Mouse (Mus musculus) frontal cortex, adult (tissue): ENCODE data around the gene Ust.
A peak's percentile ranks its signal among the peaks of the same experiment; 100 is the strongest.

ENCODE experiments used
- ATAC-seq: cut with Nextera tagmentation; 2 replicates; pipeline ENCODE4 v1.9.2; 2017; ENCODE audit warnings: mild to moderate bottlenecking, moderate library complexity, mixed read lengths; ENCODE audit not compliant: low TSS enrichment

Ust gene

GRCm38 (mm10) chr10:8224641-8225040, 294.0 kb downstream of the Ust start:
- no peak for ATAC-seq

GRCm38 (mm10) chr10:8224046-8224445, 294.6 kb downstream of the Ust start:
- ATAC-seq, result no peak

GRCm38 (mm10) chr10:8216946-8217345, 301.7 kb downstream of the Ust start:
- ATAC-seq, result no peak

GRCm38 (mm10) chr10:8215181-8215580, 303.4 kb downstream of the Ust start:
- ATAC-seq, result no peak

- ATAC-seq, result no peak
These were observed 304.7 kb downstream of the Ust start for GRCm38 (mm10) chr10:8213906-8214421.

GRCm38 (mm10) chr10:8213266-8213905, 305.2 kb downstream of the Ust start:
- no peak for ATAC-seq

GRCm38 (mm10) chr10:8212611-8213226, 305.9 kb downstream of the Ust start:
- ATAC-seq, result no peak

- no peak for ATAC-seq
These were observed 306.9 kb downstream of the Ust start for GRCm38 (mm10) chr10:8211694-8212093.

- ATAC-seq, result no peak
These were observed 308.3 kb downstream of the Ust start for GRCm38 (mm10) chr10:8210366-8210765.

GRCm38 (mm10) chr10:8207358-8207757, 311.3 kb downstream of the Ust start:
- no peak for ATAC-seq

GRCm38 (mm10) chr10:8203681-8204080, 314.9 kb downstream of the Ust start:
- no peak for ATAC-seq

- no peak for ATAC-seq
These were observed 318.8 kb downstream of the Ust start for GRCm38 (mm10) chr10:8199816-8200215.

GRCm38 (mm10) chr10:8199026-8199756, 319.4 kb downstream of the Ust start:
- no peak for ATAC-seq

- no peak for ATAC-seq
These were observed 321.0 kb downstream of the Ust start for GRCm38 (mm10) chr10:8197661-8198060.

- ATAC-seq, result peak; percentile 97
These were observed 322.3 kb downstream of the Ust start for GRCm38 (mm10) chr10:8196300-8196699.

- no peak for ATAC-seq
These were observed 322.9 kb downstream of the Ust start for GRCm38 (mm10) chr10:8195730-8196129.

GRCm38 (mm10) chr10:8189331-8189981, 329.2 kb downstream of the Ust start:
- no peak for ATAC-seq

- ATAC-seq, result no peak
These were observed 333.0 kb downstream of the Ust start for GRCm38 (mm10) chr10:8185586-8185985.

GRCm38 (mm10) chr10:8184711-8185110, 333.9 kb downstream of the Ust start:
- ATAC-seq, result no peak

- ATAC-seq, result no peak
These were observed 335.5 kb downstream of the Ust start for GRCm38 (mm10) chr10:8183171-8183570.

GRCm38 (mm10) chr10:8181596-8182185, 336.9 kb downstream of the Ust start:
- ATAC-seq, result peak; percentile 93

- ATAC-seq, result no peak
These were observed 341.0 kb downstream of the Ust start for GRCm38 (mm10) chr10:8177618-8178017.
